Comparison of ENCODE assay signal across 29 mouse cellular contexts in the genomic region with DNA sequence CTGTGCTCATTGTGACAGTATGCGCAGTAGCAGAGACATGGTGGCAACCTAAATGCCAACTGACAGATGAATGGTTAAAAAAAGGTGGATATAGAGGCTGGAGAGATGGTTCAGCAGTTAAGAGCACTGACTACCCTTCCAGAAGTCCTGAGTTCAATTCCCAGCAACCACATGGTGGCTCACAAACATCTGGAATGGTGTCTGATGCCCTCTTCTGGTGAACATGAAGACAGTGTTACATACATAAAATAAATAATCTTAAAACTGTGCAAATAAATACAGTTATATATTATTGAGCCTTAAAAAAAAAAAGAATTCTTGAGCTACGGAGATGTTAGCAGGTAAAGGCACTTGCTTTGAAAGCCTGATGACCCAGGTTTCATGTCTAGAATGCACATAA.
DNase-seq lines count a peak whose midpoint lies in the region; ATAC-seq and TF ChIP-seq lines count a peak whose summit lies in the region.
"Had no signal": no experiment of that assay in that cellular context is flagged by ENCODE, and none has a peak within 500 bp of the region (broad histone marks: within the 10 kb centered on the region; RNA-seq: fewer than 3 reads in every experiment).

No protein-coding gene starts in this region.

- in situ Hi-C loops in Patski (cut with MboI; ENCODE audit: low pct_unique_long_range_greater_than_20kb) = no loop called here

- TF ChIP-seq EP300 in liver, embryonic 14.5 days (IDR thresholded peaks at IDR 0.05; ENCODE audit: low read depth) = no peak

- 75% methylated on average over 2 of the region's 2 CpGs for WGBS in liver, embryonic 14.5 days (ENCODE audit: insufficient replicate concordance)
- 90% methylated on average over 2 of the region's 2 CpGs for WGBS in liver, embryonic 11.5 days
- WGBS in forebrain, embryonic 15.5 days = 97% methylated on average over 2 of the region's 2 CpGs

- H3K27ac ChIP-seq in liver, embryonic 14.5 days = no peak overlapping the region
- no peak overlapping the region for H3K27ac ChIP-seq in liver, embryonic 11.5 days (ENCODE audit: low read depth, low read length)
- H3K27ac ChIP-seq in forebrain, embryonic 15.5 days (replicated peaks) = no peak overlapping the region
- H3K27ac ChIP-seq: embryonic facial prominence, embryonic 10.5 days; embryonic facial prominence, embryonic 13.5 days; forebrain, embryonic 12.5 days; hindbrain, embryonic 10.5 days; hindbrain, embryonic 13.5 days; hindbrain, postnatal 0 days had no signal

- no peaks in the 10 kb centered on the region for H3K4me1 ChIP-seq in liver, embryonic 14.5 days (replicated peaks; ENCODE audit: control insufficient read depth in 2 of 2, insufficient read depth in 2 of 2, low read length in 1 of 2)
- no peaks in the 10 kb centered on the region for H3K4me1 ChIP-seq in liver, embryonic 11.5 days (replicated peaks; ENCODE audit: control insufficient read depth, insufficient read depth, low read length)
- H3K4me1 ChIP-seq in forebrain, embryonic 15.5 days = no peaks in the 10 kb centered on the region
- H3K4me1 ChIP-seq: embryonic facial prominence, embryonic 10.5 days; embryonic facial prominence, embryonic 13.5 days; forebrain, embryonic 12.5 days; hindbrain, embryonic 10.5 days; hindbrain, embryonic 13.5 days had no signal

- no peaks in the 10 kb centered on the region for H3K36me3 ChIP-seq in liver, embryonic 14.5 days (replicated peaks; ENCODE audit: control insufficient read depth, insufficient read depth, low read depth)
- H3K36me3 ChIP-seq in liver, embryonic 11.5 days (ENCODE audit: control insufficient read depth, insufficient read depth, low read length) = no peaks in the 10 kb centered on the region
- no peaks in the 10 kb centered on the region for H3K36me3 ChIP-seq in forebrain, embryonic 15.5 days
- H3K36me3 ChIP-seq: embryonic facial prominence, embryonic 13.5 days had no signal

- H3K9ac ChIP-seq in liver, embryonic 14.5 days (replicated peaks) = no peak overlapping the region
- no peak overlapping the region for H3K9ac ChIP-seq in liver, embryonic 11.5 days (ENCODE audit: low read depth, low read length)
- H3K9ac ChIP-seq in forebrain, embryonic 15.5 days (replicated peaks) = no peak overlapping the region
- H3K9ac ChIP-seq: embryonic facial prominence, embryonic 13.5 days; forebrain, embryonic 12.5 days; hindbrain, embryonic 13.5 days had no signal

- ATAC-seq in liver, embryonic 14.5 days (ENCODE audit: insufficient read depth) = no peak
- ATAC-seq in liver, embryonic 11.5 days (replicated peaks; ENCODE audit: low FRiP score) = no peak
- no peak for ATAC-seq in Patski
- no peak for ATAC-seq in forebrain, embryonic 15.5 days (replicated peaks)
- ATAC-seq: forebrain, embryonic 16.5 days; hindbrain, postnatal 0 days; inflammation-experienced regulatory T-cells, adult 6 months had no signal

- TF ChIP-seq CTCF in liver, embryonic 14.5 days (IDR thresholded peaks at IDR 0.05; ENCODE audit: low read depth) = peak; percentile 17; the same call in 1 of the 2 replicates
- TF ChIP-seq CTCF in Patski (IDR thresholded peaks at IDR 0.05) = peak; percentile 8

- H3K4me3 ChIP-seq in liver, embryonic 14.5 days (ENCODE audit: insufficient read depth in 1 of 2, low read depth in 2 of 2, low read length in 2 of 2) = no peak overlapping the region
- H3K4me3 ChIP-seq in liver, embryonic 11.5 days (ENCODE audit: low read depth, low read length) = no peak overlapping the region
- no peak overlapping the region for H3K4me3 ChIP-seq in forebrain, embryonic 15.5 days
- H3K4me3 ChIP-seq: embryonic facial prominence, embryonic 10.5 days; embryonic facial prominence, embryonic 13.5 days; erythroblast, embryonic 14.5 days; forebrain, embryonic 12.5 days; hindbrain, embryonic 10.5 days; hindbrain, embryonic 13.5 days had no signal

- H3K4me2 ChIP-seq in liver, embryonic 14.5 days (ENCODE audit: low read depth) = no peak overlapping the region
- H3K4me2 ChIP-seq in liver, embryonic 11.5 days = no peak overlapping the region
- H3K4me2 ChIP-seq in forebrain, embryonic 15.5 days (replicated peaks) = no peak overlapping the region
- H3K4me2 ChIP-seq: embryonic facial prominence, embryonic 13.5 days; forebrain, embryonic 12.5 days; heart, embryonic 11.5 days; hindbrain, embryonic 13.5 days had no signal

- H3K9me3 ChIP-seq in liver, embryonic 14.5 days (ENCODE audit: control insufficient read depth, low read length) = no peaks in the 10 kb centered on the region
- H3K9me3 ChIP-seq in liver, embryonic 11.5 days (ENCODE audit: control insufficient read depth, low read length) = peaks cover 2% of the 10 kb centered on the region; the same call in 1 of the 2 replicates
- H3K9me3 ChIP-seq in forebrain, embryonic 15.5 days = no peaks in the 10 kb centered on the region
- H3K9me3 ChIP-seq: embryonic facial prominence, embryonic 10.5 days; embryonic facial prominence, embryonic 13.5 days; forebrain, embryonic 12.5 days; hindbrain, embryonic 10.5 days; hindbrain, embryonic 13.5 days had no signal

- intact Hi-C loops in left cerebral cortex, postnatal 10 days (cut with DNase I) = no loop called here

- DNase-seq in liver, embryonic 14.5 days (ENCODE audit: low read depth in 3 of 3, low spot score in 3 of 3) = no peak
- DNase-seq in liver, embryonic 11.5 days (ENCODE audit: low spot score) = no peak
- DNase-seq in 416B (ENCODE audit: low read depth) (peak; percentile 29), A20 (ENCODE audit: low read depth, low spot score) (peak; percentile 30), Patski (ENCODE audit: low read depth, low spot score) (no peak)
- DNase-seq in left cerebral cortex, postnatal 10 days (ENCODE audit: extremely low spot score in 1 of 2, low spot score in 2 of 2) = no peak
- no peak for DNase-seq in thymus, postnatal 14 days
- DNase-seq: adrenal gland, adult 2 months; adrenal gland, postnatal 14 days; B cell, adult 2 months; cerebellum, adult 11 months; cerebellum, adult 2 months; cerebellum, adult 9-11 months; cerebellum, postnatal 36 days; embryo, embryonic 11 days; gastrocnemius, postnatal 10 days; gastrocnemius, postnatal 36 days; heart, postnatal 36 days had no signal

- POLR2A ChIA-PET in Patski (lab: Charles Lee) = no interaction called here

- CTCF ChIA-PET in Patski (lab: Charles Lee) = no interaction called here

- no peaks in the 10 kb centered on the region for H3K27me3 ChIP-seq in liver, embryonic 14.5 days (ENCODE audit: control insufficient read depth, insufficient read depth, low read length)
- no peaks in the 10 kb centered on the region for H3K27me3 ChIP-seq in liver, embryonic 11.5 days (replicated peaks; ENCODE audit: control insufficient read depth, insufficient read depth, low read length)
- no peaks in the 10 kb centered on the region for H3K27me3 ChIP-seq in Patski
- no peaks in the 10 kb centered on the region for H3K27me3 ChIP-seq in forebrain, embryonic 15.5 days
- H3K27me3 ChIP-seq: embryonic facial prominence, embryonic 13.5 days; forebrain, embryonic 12.5 days; hindbrain, embryonic 13.5 days had no signal

Comparison
In these comparisons a context has a peak if more than half of its experiments do, and no peak if none do; other contexts are left out.
1. DNase-seq: peak in 416B (single experiment) and A20 (single experiment); none in liver, embryonic 14.5 days (0 of 3), liver, embryonic 11.5 days (single experiment), Patski (single experiment), left cerebral cortex, postnatal 10 days (0 of 2) and thymus, postnatal 14 days (single experiment).